Comparison of ENCODE assay signal across 11 mouse cellular contexts in genomic region chr10:127590831-127591451, GRCm38 (mm10). TPM values are rescaled to one million over a fixed set of nuclear protein-coding genes. Genes with fewer than 3 reads are reported as not detected.
DNase-seq lines count a peak whose midpoint lies in the region; ATAC-seq and TF ChIP-seq lines count a peak whose summit lies in the region.
"Had no signal": no experiment of that assay in that cellular context is flagged by ENCODE, and none has a peak within 500 bp of the region (broad histone marks: within the 10 kb centered on the region; RNA-seq: fewer than 3 reads in every experiment).

No protein-coding gene starts in this region.

- H3K9me3 ChIP-seq in heart, embryonic 12.5 days (replicated peaks), result no peaks in the 10 kb centered on the region
- no peaks in the 10 kb centered on the region for H3K9me3 ChIP-seq in lung, embryonic 15.5 days
- H3K9me3 ChIP-seq in embryonic facial prominence, embryonic 13.5 days, result no peaks in the 10 kb centered on the region
- H3K9me3 ChIP-seq: megakaryocyte, embryonic 14.5 days had no signal

- TF ChIP-seq CTCF in lung, adult 2 months (IDR thresholded peaks at IDR 0.05; ENCODE audit: insufficient read depth, low read length), result no peak

- peaks cover 51% of the 10 kb centered on the region for H3K4me1 ChIP-seq in heart, embryonic 12.5 days (replicated peaks)
- peaks cover 45% of the 10 kb centered on the region for H3K4me1 ChIP-seq in lung, embryonic 15.5 days
- no peaks in the 10 kb centered on the region; the same call in 1 of the 2 replicates for H3K4me1 ChIP-seq in lung, adult 2 months (ENCODE audit: control insufficient read depth, insufficient read depth, low read length)
- H3K4me1 ChIP-seq in embryonic facial prominence, embryonic 13.5 days, result peaks cover 10% of the 10 kb centered on the region

- peaks cover 65% of the 10 kb centered on the region for H3K36me3 ChIP-seq in heart, embryonic 12.5 days
- peaks cover 42% of the 10 kb centered on the region for H3K36me3 ChIP-seq in lung, embryonic 15.5 days
- peaks cover 95% of the 10 kb centered on the region for H3K36me3 ChIP-seq in embryonic facial prominence, embryonic 13.5 days
- H3K36me3 ChIP-seq in macrophage (ENCODE audit: inconsistent target), result peaks cover 25% of the 10 kb centered on the region; the same call in 1 of the 2 replicates

- intact Hi-C loops in heart, postnatal 10 days (cut with DNase I), result no loop called here

- DNase-seq in heart, postnatal 10 days, result no peak
- no peak for DNase-seq in lung, adult 2 months
- no peak for DNase-seq in Muller cell, postnatal 12 days (ENCODE audit: inconsistent ontology term)
- DNase-seq: adrenal gland, adult 8-10 months had no signal

- no peaks in the 10 kb centered on the region for H3K27me3 ChIP-seq in heart, embryonic 12.5 days (replicated peaks)
- H3K27me3 ChIP-seq in lung, embryonic 15.5 days, result no peaks in the 10 kb centered on the region
- H3K27me3 ChIP-seq in embryonic facial prominence, embryonic 13.5 days, result no peaks in the 10 kb centered on the region

- H3K4me3 ChIP-seq in heart, embryonic 12.5 days, result no peak overlapping the region
- H3K4me3 ChIP-seq in lung, embryonic 15.5 days, result no peak overlapping the region
- no peak overlapping the region for H3K4me3 ChIP-seq in lung, adult 2 months (replicated peaks; ENCODE audit: extremely low read depth, low read depth, low read length)
- no peak overlapping the region for H3K4me3 ChIP-seq in embryonic facial prominence, embryonic 13.5 days
- no peak overlapping the region for H3K4me3 ChIP-seq in macrophage (ENCODE audit: inconsistent target)
- H3K4me3 ChIP-seq: megakaryocyte, embryonic 14.5 days had no signal

- ATAC-seq in heart, embryonic 12.5 days (ENCODE audit: insufficient number of reproducible peaks, low FRiP score), result no peak; the same call in 1 of the 2 replicates
- no peak; the same call in 1 of the 2 replicates for ATAC-seq in lung, embryonic 15.5 days (ENCODE audit: borderline replicate concordance, extremely low read depth, low FRiP score, low TSS enrichment)
- no peak for ATAC-seq in embryonic facial prominence, embryonic 13.5 days (ENCODE audit: insufficient number of reproducible peaks, insufficient read depth, low FRiP score, low TSS enrichment, low read depth)
- ATAC-seq in megakaryocyte, adult 5-6 weeks (ENCODE audit: poor library complexity, severe bottlenecking), result no peak

- H3K27ac ChIP-seq in heart, embryonic 12.5 days (ENCODE audit: poor library complexity, severe bottlenecking), result peak overlapping the region; percentile 10; the same call in 1 of the 2 replicates
- peak overlapping the region; percentile 69 for H3K27ac ChIP-seq in lung, embryonic 15.5 days
- H3K27ac ChIP-seq in embryonic facial prominence, embryonic 13.5 days, result peak overlapping the region; percentile 23; the same call in 1 of the 2 replicates
- peak overlapping the region; percentile 100 for H3K27ac ChIP-seq in macrophage

- no peak overlapping the region for H3K9ac ChIP-seq in heart, embryonic 12.5 days
- H3K9ac ChIP-seq in lung, embryonic 15.5 days, result 0 out of 2 replicates have a peak overlapping the region, but pooled peaks have one; percentile 13
- H3K9ac ChIP-seq in embryonic facial prominence, embryonic 13.5 days, result no peak overlapping the region

- H3K79me2 ChIP-seq in macrophage (ENCODE audit: inconsistent target), result peaks cover 56% of the 10 kb centered on the region

- TF ChIP-seq POLR2A in lung, adult 2 months (IDR thresholded peaks at IDR 0.05; ENCODE audit: borderline replicate concordance, extremely low read depth, low read depth, low read length), result no peak

- 71% methylated on average over 7 of the region's 7 CpGs for WGBS in heart, embryonic 12.5 days
- 75% methylated on average over 7 of the region's 7 CpGs for WGBS in lung, embryonic 15.5 days
- 65% methylated on average over 7 of the region's 7 CpGs for WGBS in lung, adult 2 months
- 73% methylated on average over 7 of the region's 7 CpGs for WGBS in embryonic facial prominence, embryonic 13.5 days
- 25% methylated on average over 7 of the region's 7 CpGs for WGBS in macrophage (ENCODE audit: missing documents)

- no peak overlapping the region for H3K4me2 ChIP-seq in heart, embryonic 12.5 days
- no peak overlapping the region for H3K4me2 ChIP-seq in lung, embryonic 15.5 days
- H3K4me2 ChIP-seq in embryonic facial prominence, embryonic 13.5 days, result no peak overlapping the region

RNA-seq across cellular contexts. Expression of gene Lrp1, which starts 30.0 kb away (rescaled TPM):
- 43.3 and 46.1 TPM in 2 replicates for polyA plus RNA-seq in heart, embryonic 12.5 days (2016; fragmentation: Nextera tagmentation; extraction: Ambion mirVana)
- 10 to 100 TPM; 95.8 to 96.3 TPM for total RNA-seq in heart, postnatal 10 days (2021)
- polyA plus RNA-seq in lung, embryonic 15.5 days (2015; fragmentation: Nextera tagmentation; extraction: Ambion mirVana), result 72.6 and 73.6 TPM in 2 replicates
- polyA plus RNA-seq in lung, adult 2 months (2012; rRNA removed), result 215 and 248 TPM in 2 replicates
- 139 and 159 TPM in 2 replicates for polyA plus RNA-seq in embryonic facial prominence, embryonic 13.5 days (2015; fragmentation: Nextera tagmentation; extraction: Ambion mirVana)
- total RNA-seq in macrophage (2018; cell fraction: chromatin; rRNA removed), result 1,000 to 10,000 TPM in 10 of 26 experiments, 100 to 1,000 TPM in 16; 161 to 1,849 (median 957) TPM
- total RNA-seq in macrophage (2018; cell fraction: cytosol; rRNA removed), result 100 to 1,000 TPM; 187 to 924 (median 416) TPM
- 1,000 to 10,000 TPM in 20 of 26 experiments, 100 to 1,000 TPM in 6; 439 to 3,096 (median 1,237) TPM for total RNA-seq in macrophage (2018; cell fraction: nucleus; rRNA removed)
- polyA plus RNA-seq in macrophage (2018), result 315 to 785 TPM (median 440 TPM) in 3 replicates
- 85.5 and 104 TPM in 2 replicates for total RNA-seq in megakaryocyte, adult 5-6 weeks (2015)
- 62.4 and 72.2 TPM in 2 replicates for total RNA-seq in megakaryocyte, adult 5-6 weeks (2017)

RNA-seq across cellular contexts. Expression of gene Stat6, which starts 51.8 kb away (rescaled TPM):
- polyA plus RNA-seq in heart, embryonic 12.5 days (2016; fragmentation: Nextera tagmentation; extraction: Ambion mirVana), result 27.8 and 28.2 TPM in 2 replicates
- 10 to 100 TPM; 45.9 to 46.8 TPM for total RNA-seq in heart, postnatal 10 days (2021)
- 33.1 and 37.6 TPM in 2 replicates for polyA plus RNA-seq in lung, embryonic 15.5 days (2015; fragmentation: Nextera tagmentation; extraction: Ambion mirVana)
- polyA plus RNA-seq in lung, adult 2 months (2012; rRNA removed), result 92.3 and 123 TPM in 2 replicates
- 21.1 and 22.0 TPM in 2 replicates for polyA plus RNA-seq in embryonic facial prominence, embryonic 13.5 days (2015; fragmentation: Nextera tagmentation; extraction: Ambion mirVana)
- total RNA-seq in macrophage (2018; cell fraction: chromatin; rRNA removed), result 100 to 1,000 TPM; 187 to 439 (median 329) TPM
- total RNA-seq in macrophage (2018; cell fraction: cytosol; rRNA removed), result 100 to 1,000 TPM; 105 to 151 (median 131) TPM
- 100 to 1,000 TPM; 141 to 357 (median 222) TPM for total RNA-seq in macrophage (2018; cell fraction: nucleus; rRNA removed)
- polyA plus RNA-seq in macrophage (2018), result 122 to 141 TPM (median 128 TPM) in 3 replicates
- 82.5 and 89.6 TPM in 2 replicates for total RNA-seq in megakaryocyte, adult 5-6 weeks (2015)
- 120 and 128 TPM in 2 replicates for total RNA-seq in megakaryocyte, adult 5-6 weeks (2017)

RNA-seq across cellular contexts. Expression of gene Nxph4, which starts 56.6 kb away (rescaled TPM):
- 0.33 and 0.65 TPM in 2 replicates for polyA plus RNA-seq in heart, embryonic 12.5 days (2016; fragmentation: Nextera tagmentation; extraction: Ambion mirVana)
- 1 to 10 TPM; 1.3 to 1.8 TPM for total RNA-seq in heart, postnatal 10 days (2021)
- polyA plus RNA-seq in lung, embryonic 15.5 days (2015; fragmentation: Nextera tagmentation; extraction: Ambion mirVana), result 1.3 and 1.9 TPM in 2 replicates
- 0.23 and 0.24 TPM in 2 replicates for polyA plus RNA-seq in lung, adult 2 months (2012; rRNA removed)
- polyA plus RNA-seq in embryonic facial prominence, embryonic 13.5 days (2015; fragmentation: Nextera tagmentation; extraction: Ambion mirVana), result 3.0 and 3.9 TPM in 2 replicates
- not detected for total RNA-seq in macrophage (2018; cell fraction: chromatin; rRNA removed)
- not detected for total RNA-seq in macrophage (2018; cell fraction: cytosol; rRNA removed)
- total RNA-seq in macrophage (2018; cell fraction: nucleus; rRNA removed), result under 1 TPM in 2 of 26 experiments, not detected in 24; 0.48 to 0.69 TPM
- not detected in 3 replicates for polyA plus RNA-seq in macrophage (2018)
- not detected in 2 replicates for total RNA-seq in megakaryocyte, adult 5-6 weeks (2015)
- total RNA-seq in megakaryocyte, adult 5-6 weeks (2017), result not detected in 2 replicates
- total RNA-seq: common myeloid progenitor, adult 5-6 weeks had no signal

Comparison
In these comparisons a context has a peak if more than half of its experiments do, and no peak if none do; other contexts are left out.
1. H3K27ac ChIP-seq: peak in every context shown above with its lines; median percentile 100 in macrophage; 69 in lung, embryonic 15.5 days; 23 in embryonic facial prominence, embryonic 13.5 days; 10 in heart, embryonic 12.5 days.